Mouse (Mus musculus) testis, adult 2 months (tissue): Measurements from ENCODE around the gene Mansc4.

Experiments
- CTCF ChIP-seq: fragments of 200-500 bp; IDR thresholded peaks from 2 replicates; pipeline ENCODE4 v1.5.1; 2012; ENCODE audit warnings: low read depth, mild to moderate bottlenecking, inconsistent platforms, low read length, moderate library complexity; ENCODE audit not compliant: control insufficient read depth, insufficient read depth, insufficient replicate concordance
- POLR2A ChIP-seq: fragments of 200-500 bp; IDR thresholded peaks from 2 replicates; pipeline ENCODE4 v1.6.1; 2012; ENCODE audit warnings: low read depth, mild to moderate bottlenecking, inconsistent platforms, low read length, moderate library complexity; ENCODE audit not compliant: control insufficient read depth

DNA sequence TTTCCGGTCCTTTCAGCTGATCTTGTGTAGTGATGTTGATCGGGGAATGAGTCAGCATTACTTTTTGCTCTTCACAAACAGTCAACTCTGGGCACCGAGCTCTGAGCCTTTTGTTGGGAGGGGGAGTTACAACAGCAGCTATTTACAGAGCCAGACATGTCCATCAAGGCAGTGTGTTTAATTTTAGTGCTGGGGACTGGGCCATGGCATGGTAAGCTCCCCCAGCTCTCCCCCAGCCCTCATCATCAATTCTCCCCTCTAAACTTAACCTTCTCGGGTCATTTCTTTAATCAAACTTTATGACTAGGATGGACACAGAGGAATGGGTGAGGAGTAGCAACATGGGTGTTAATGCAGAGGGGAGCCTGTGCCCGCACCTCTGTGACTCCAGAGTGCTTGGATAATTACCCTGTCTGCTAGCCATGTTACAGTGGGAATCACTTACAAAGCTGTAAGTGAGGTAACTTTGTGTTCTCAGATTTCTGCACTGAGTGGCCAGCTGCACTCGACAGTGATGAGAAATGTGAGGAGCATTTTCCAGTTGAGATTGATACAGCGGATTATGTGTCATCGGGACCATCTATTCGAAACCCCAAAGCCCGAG lies 31.4 kb downstream of the Mansc4 start:
- TF ChIP-seq CTCF (no peak), POLR2A (no peak)
